Mouse (Mus musculus) lung, adult 2 months (tissue): ENCODE data around the gene Top1. TPM values are rescaled to one million over a fixed set of nuclear protein-coding genes. Genes with fewer than 3 reads are reported as not detected.

ENCODE experiments used
- DNase-seq: peaks from one replicate; pipeline ENCODE4 v3.0.0; 2022
- H3K4me1 ChIP-seq: fragments of 200-500 bp; 2 replicates; pipeline ENCODE4 v1.6.1; 2011; ENCODE audit warnings: low read length; ENCODE audit not compliant: control insufficient read depth, insufficient read depth
- H3K4me3 ChIP-seq: fragments of 200-500 bp; replicated peaks from 2 replicates; pipeline ENCODE3; 2011; ENCODE audit warnings: low read depth, mild to moderate bottlenecking, control low read depth, low read length; ENCODE audit errors: extremely low read depth
- CTCF ChIP-seq: fragments of 200-500 bp; IDR thresholded peaks from 2 replicates; pipeline ENCODE4 v1.5.1; 2011; ENCODE audit warnings: mild to moderate bottlenecking, low read length, control low read depth; ENCODE audit not compliant: insufficient read depth
- POLR2A ChIP-seq: fragments of 200-500 bp; IDR thresholded peaks from 2 replicates; pipeline ENCODE4 v1.6.1; 2011; ENCODE audit warnings: low read depth, mild to moderate bottlenecking, control low read depth, low read length, borderline replicate concordance; ENCODE audit errors: extremely low read depth
- WGBS: fragments of 180-500 bp; shearing (Covaris S2); methylation state at CpG from one replicate; pipeline ENCODE4 v1.1.7; 2018; 5-methylcytosine and 5-hydroxymethylcytosine counted together
- polyA plus RNA-seq: library from polyadenylated mRNA; depleted of rRNA; stranded (reverse); fragments of >200 nt; gene quantifications from 2 replicates; pipeline ENCODE4 v1.2.3, GENCODE M21; 2012; rRNA removed

Gene Top1
- polyA plus RNA-seq, 1 experiment: 10.7 TPM

- no peak for DNase-seq
- WGBS: 64% methylated on average over 4 of the region's 4 CpGs
- peaks cover 16% of the 10 kb centered on the region for H3K4me1 ChIP-seq
- no peak overlapping the region for H3K4me3 ChIP-seq
- no peak for TF ChIP-seq CTCF
- no peak for TF ChIP-seq POLR2A
These were observed 122.5 kb downstream of the Top1 start for GRCm38 (mm10) chr2:160768097-160768695.

- Histone ChIP-seq H3K4me3 (no peak overlapping the region), H3K4me1 (peaks cover 16% of the 10 kb centered on the region)
- TF ChIP-seq CTCF: no peak
- no peak for TF ChIP-seq POLR2A
- DNase-seq: no peak
- WGBS: 86% methylated on average over 2 of the region's 2 CpGs
These were observed 123.3 kb downstream of the Top1 start for GRCm38 (mm10) chr2:160768997-160769396.

GRCm38 (mm10) chr2:160770409-160770808, 124.7 kb downstream of the Top1 start:
- no peak for TF ChIP-seq POLR2A
- no peak for TF ChIP-seq CTCF
- no peak for DNase-seq
- Histone ChIP-seq H3K4me3 (no peak overlapping the region), H3K4me1 (peaks cover 16% of the 10 kb centered on the region)

- Histone ChIP-seq H3K4me1 (peaks cover 15% of the 10 kb centered on the region), H3K4me3 (no peak overlapping the region)
- no peak for DNase-seq
- no peak for TF ChIP-seq POLR2A
- no peak for TF ChIP-seq CTCF
- 91% methylated on average over 1 of the region's 1 CpGs for WGBS
These were observed 125.2 kb downstream of the Top1 start for GRCm38 (mm10) chr2:160770871-160771270.

GRCm38 (mm10) chr2:160771325-160772276, 125.9 kb downstream of the Top1 start:
- DNase-seq: no peak
- Histone ChIP-seq H3K4me3 (no peak overlapping the region), H3K4me1 (peaks cover 8% of the 10 kb centered on the region)
- TF ChIP-seq POLR2A (no peak), CTCF (no peak)
- WGBS: 80% methylated on average over 8 of the region's 8 CpGs

Other genes with a start within 250 kb of the Top1 start
- gene Plcg1, start 85.4 kb downstream of the Top1 start, polyA plus RNA-seq: 127 and 135 TPM in 2 replicates
- gene Zhx3, start 227.1 kb downstream of the Top1 start, polyA plus RNA-seq: 11.6 and 14.6 TPM in 2 replicates
- 8.2 and 15.2 TPM in 2 replicates for gene Lpin3, start 234.8 kb downstream of the Top1 start, polyA plus RNA-seq